Mouse (Mus musculus) layer of hippocampus, postnatal 14 days (tissue): ENCODE results near the gene Tas2r123. TPM values are rescaled to one million over a fixed set of nuclear protein-coding genes. Genes with fewer than 3 reads are reported as not detected.

Experiments used
- DNase-seq, 2 experiments: peaks; one replicate each; pipeline ENCODE4 v3.0.0; 2021 to 2022; ENCODE audit warnings: low spot score in 2 of 2, mixed read lengths in 1 of 2
- long read RNA-seq, 2 experiments: library from polyadenylated mRNA; stranded (forward); transcript quantifications; one replicate each; pipeline ENCODE4 v2.0.0; 2021
- total RNA-seq, 2 experiments: library from RNA; stranded (reverse); gene quantifications; 2 replicates each; pipeline ENCODE4 v1.2.3; 2021

Tas2r123 gene
- total RNA-seq, result not detected
- long read RNA-seq, experiment 1, result 0 reads
- long read RNA-seq, experiment 2, result 0 reads

- DNase-seq, result no peak
Measured at GRCm38 (mm10) chr6:132846842-132847241, at the start of gene Tas2r123. TSS of gene Tas2r123 (plus strand) at chr6:132847142.

- no peak for DNase-seq
Measured at GRCm38 (mm10) chr6:132802518-132802917, 44.4 kb upstream of the Tas2r123 start, which contains the start of gene Tas2r117. TSS of gene Tas2r117 (plus strand) at chr6:132802818.

- DNase-seq, result no peak
Measured at GRCm38 (mm10) chr6:132855138-132855537, 8.2 kb downstream of the Tas2r123 start, which contains the start of gene Tas2r116. TSS of gene Tas2r116 (plus strand) at chr6:132855438.

GRCm38 (mm10) chr6:132867708-132868107 is 20.8 kb downstream of the Tas2r123 start, which contains the start of gene Tas2r110:
TSS of gene Tas2r110 (plus strand) at chr6:132868008.
- DNase-seq, result no peak

- DNase-seq, result no peak
Measured at GRCm38 (mm10) chr6:132892711-132893110, 45.8 kb downstream of the Tas2r123 start, which contains the start of gene Tas2r113. TSS of gene Tas2r113 (plus strand) at chr6:132893011.

Other genes starting within 250 kb of the Tas2r123 start
- not detected for gene A630073D07Rik, start 195.6 kb upstream of the Tas2r123 start, total RNA-seq
- gene Tas2r120, start 190.2 kb upstream of the Tas2r123 start, total RNA-seq, result not detected
- not detected for gene Tas2r121, start 146.1 kb upstream of the Tas2r123 start, total RNA-seq
- not detected for gene Tas2r122, start 135.2 kb upstream of the Tas2r123 start, total RNA-seq
- not detected for gene Tas2r115, start 109.1 kb upstream of the Tas2r123 start, total RNA-seq
- gene Tas2r124, start 92.4 kb upstream of the Tas2r123 start, total RNA-seq, result not detected
- not detected for gene Tas2r102, start 85.0 kb upstream of the Tas2r123 start, total RNA-seq
- not detected for gene Tas2r136, start 69.0 kb upstream of the Tas2r123 start, total RNA-seq
- not detected for gene Tas2r117, start 44.3 kb upstream of the Tas2r123 start, total RNA-seq
- gene Tas2r116, start 8.3 kb downstream of the Tas2r123 start, total RNA-seq, result not detected
- gene Tas2r110, start 20.9 kb downstream of the Tas2r123 start, total RNA-seq, result not detected
- gene Tas2r113, start 45.9 kb downstream of the Tas2r123 start, total RNA-seq, result not detected
- gene Tas2r125, start 62.5 kb downstream of the Tas2r123 start, total RNA-seq, result not detected
- not detected for gene Tas2r129, start 104.0 kb downstream of the Tas2r123 start, total RNA-seq
- not detected for gene Tas2r131, start 110.8 kb downstream of the Tas2r123 start, total RNA-seq
- gene Tas2r109, start 133.8 kb downstream of the Tas2r123 start, total RNA-seq, result not detected
- not detected for gene Tas2r103, start 190.0 kb downstream of the Tas2r123 start, total RNA-seq
- gene Tas2r140, start 208.7 kb downstream of the Tas2r123 start, total RNA-seq, result not detected